Mouse (Mus musculus) erythroblast, adult 5-6 weeks (primary cell): ENCODE data around the gene Mib2. TPM values are rescaled to one million over a fixed set of nuclear protein-coding genes. Genes with fewer than 3 reads are reported as not detected.
"Not testable (repeated sequence)": the region's sequence is repeated elsewhere in the genome, so short reads cannot be mapped to it uniquely, and the experiment has no call there.

ENCODE experiments used
- ATAC-seq: replicated peaks from 2 replicates; pipeline ENCODE4 v1.8.0; 2016; ENCODE audit warnings: moderate number of reproducible peaks, mild to moderate bottlenecking, moderate TSS enrichment, inconsistent platforms; ENCODE audit not compliant: poor library complexity, low FRiP score, severe bottlenecking
- total RNA-seq, 2 experiments: library from RNA; stranded (forward) in 1 of 2; stranded (reverse) in 1 of 2; fragments of 150-400 nt in 1 of 2; fragments of 200-764, 138-1000 nt in 1 of 2; gene quantifications; 2 replicates each; pipeline versions ENCODE4 v1.2.3 to v1.2.4; 2015 to 2017; ENCODE audit warnings: low replicate concordance in 2 of 2

The Mib2 gene
- total RNA-seq (2015; ENCODE audit: low replicate concordance) (0.77 and 0.84 TPM in 2 replicates), total RNA-seq (2017; ENCODE audit: low replicate concordance) (2.1 and 3.2 TPM in 2 replicates)

- peak; percentile 98 for ATAC-seq
These were observed at the start of gene Mib2 for GRCm38 (mm10) chr4:155668689-155669597. TSS of gene Mib2 (minus strand) at chr4:155669198.

- no peak for ATAC-seq
These were observed 41.7 kb upstream of the Mib2 start for GRCm38 (mm10) chr4:155710521-155711252.

GRCm38 (mm10) chr4:155708988-155709387 lies 40.0 kb upstream of the Mib2 start:
- ATAC-seq, result no peak

- ATAC-seq, result no peak
These were observed 39.6 kb upstream of the Mib2 start for GRCm38 (mm10) chr4:155708582-155708981.

- ATAC-seq, result peak; percentile 56
These were observed 36.6 kb upstream of the Mib2 start for GRCm38 (mm10) chr4:155705592-155705929.

GRCm38 (mm10) chr4:155704721-155705591 lies 36.0 kb upstream of the Mib2 start, which contains the start of gene Ssu72:
TSS of gene Ssu72 (plus strand) at chr4:155704800.
- peak; percentile 88 for ATAC-seq

- no peak for ATAC-seq
These were observed 34.5 kb upstream of the Mib2 start for GRCm38 (mm10) chr4:155703425-155703929.

- no peak for ATAC-seq
These were observed 31.4 kb upstream of the Mib2 start for GRCm38 (mm10) chr4:155700425-155700824.

GRCm38 (mm10) chr4:155696261-155697255 lies 27.6 kb upstream of the Mib2 start:
- no peak for ATAC-seq

GRCm38 (mm10) chr4:155695531-155696062 lies 26.6 kb upstream of the Mib2 start:
- ATAC-seq, result no peak

- ATAC-seq, result no peak
These were observed 25.7 kb upstream of the Mib2 start for GRCm38 (mm10) chr4:155694482-155695401.

GRCm38 (mm10) chr4:155694111-155694481 lies 25.1 kb upstream of the Mib2 start, which contains the start of gene Fndc10:
TSS of gene Fndc10 (plus strand) at chr4:155694342.
- no peak for ATAC-seq

- ATAC-seq, result no peak
These were observed 23.4 kb upstream of the Mib2 start for GRCm38 (mm10) chr4:155692421-155692820.

- no peak for ATAC-seq
These were observed 21.8 kb upstream of the Mib2 start for GRCm38 (mm10) chr4:155690571-155691375.

- ATAC-seq, result not testable (repeated sequence)
These were observed 18.8 kb upstream of the Mib2 start for GRCm38 (mm10) chr4:155687764-155688163.

GRCm38 (mm10) chr4:155683670-155684277 lies 14.8 kb upstream of the Mib2 start:
- not testable (repeated sequence) for ATAC-seq
